Mouse (Mus musculus): ENCODE results near the gene Tent5a.

The Tent5a gene

GRCm38 (mm10) chr9:85327242-85328211 is at the start of gene Tent5a:
Gene Tent5a (minus strand): TSS chr9:85327348.
- peak; percentile 99 for DNase-seq

- DNase-seq, result no peak
Observed at GRCm38 (mm10) chr9:85376643-85377307, 49.6 kb upstream of the Tent5a start.

GRCm38 (mm10) chr9:85375152-85375551 is 48.0 kb upstream of the Tent5a start:
- DNase-seq, result no peak

GRCm38 (mm10) chr9:85372034-85372433 is 44.9 kb upstream of the Tent5a start:
- DNase-seq, result no peak

GRCm38 (mm10) chr9:85369512-85369911 is 42.4 kb upstream of the Tent5a start:
- no peak for DNase-seq

- DNase-seq, result no peak
Observed at GRCm38 (mm10) chr9:85357154-85357860, 30.2 kb upstream of the Tent5a start.

- no peak for DNase-seq
Observed at GRCm38 (mm10) chr9:85355559-85355958, 28.4 kb upstream of the Tent5a start.

GRCm38 (mm10) chr9:85347823-85348523 is 20.8 kb upstream of the Tent5a start:
- peak; percentile 48 for DNase-seq

- DNase-seq, result peak; percentile 79
Observed at GRCm38 (mm10) chr9:85342892-85343785, 16.0 kb upstream of the Tent5a start.

GRCm38 (mm10) chr9:85340303-85340702 is 13.2 kb upstream of the Tent5a start:
- DNase-seq, result peak; percentile 89

- peak; percentile 46 for DNase-seq
Observed at GRCm38 (mm10) chr9:85336046-85336445, 8.9 kb upstream of the Tent5a start.

- peak; percentile 95 for DNase-seq
Observed at GRCm38 (mm10) chr9:85331521-85331920, 4.4 kb upstream of the Tent5a start.

GRCm38 (mm10) chr9:85328259-85328658 is 1.1 kb upstream of the Tent5a start:
- peak; percentile 98 for DNase-seq

GRCm38 (mm10) chr9:85326292-85327241 is 581 bp downstream of the Tent5a start:
- peak; percentile 97 for DNase-seq

- DNase-seq, result peak; percentile 90
Observed at GRCm38 (mm10) chr9:85325201-85325868, 1.8 kb downstream of the Tent5a start.

GRCm38 (mm10) chr9:85324158-85324875 is 2.8 kb downstream of the Tent5a start:
- peak; percentile 94 for DNase-seq

GRCm38 (mm10) chr9:85320167-85320951 is 6.8 kb downstream of the Tent5a start:
- no peak for DNase-seq

- no peak for DNase-seq
Observed at GRCm38 (mm10) chr9:85316122-85316521, 11.0 kb downstream of the Tent5a start.
